Mouse (Mus musculus) stomach, embryonic 14.5 days (tissue): ENCODE data around the gene Cenpb. TPM values are rescaled to one million over a fixed set of nuclear protein-coding genes. Genes with fewer than 3 reads are reported as not detected.

ENCODE experiments used
- ATAC-seq: fragments of 200-750 bp; cut with Nextera tagmentation; 2 replicates; pipeline ENCODE4 v1.8.0; 2017; ENCODE audit warnings: low read depth, moderate TSS enrichment; ENCODE audit not compliant: insufficient number of reproducible peaks, insufficient read depth, low FRiP score
- H3K27ac ChIP-seq: fragments of 300-500 bp; sonication (generic); 2 replicates; pipeline ENCODE4 v1.5.1; 2014; ENCODE audit warnings: mild to moderate bottlenecking, low read length, moderate library complexity, mixed read lengths
- H3K27me3 ChIP-seq: fragments of 300-500 bp; sonication (generic); 2 replicates; pipeline ENCODE4 v1.6.1; 2014; ENCODE audit warnings: low read length, control low read depth, mixed read lengths; ENCODE audit not compliant: control insufficient read depth, insufficient read depth
- H3K36me3 ChIP-seq: fragments of 300-500 bp; sonication (generic); 2 replicates; pipeline ENCODE4 v1.6.1; 2014; ENCODE audit warnings: mild to moderate bottlenecking, control low read depth, low read length, moderate library complexity, mixed read lengths; ENCODE audit not compliant: control insufficient read depth, insufficient read depth
- H3K4me1 ChIP-seq: fragments of 300-500 bp; sonication (generic); 2 replicates; pipeline ENCODE4 v1.6.1; 2014; ENCODE audit warnings: low read length, control low read depth, mixed read lengths; ENCODE audit not compliant: control insufficient read depth, insufficient read depth
- H3K4me2 ChIP-seq: fragments of 300-500 bp; sonication (generic); replicated peaks from 2 replicates; pipeline ENCODE4 v1.6.1; 2014; ENCODE audit warnings: low read depth, low read length, control low read depth
- H3K4me3 ChIP-seq: fragments of 300-500 bp; sonication (generic); 2 replicates; pipeline ENCODE4 v1.5.1; 2014; ENCODE audit warnings: low read depth, low read length, control low read depth
- H3K9ac ChIP-seq: fragments of 300-500 bp; sonication (generic); replicated peaks from 2 replicates; pipeline ENCODE4 v1.6.1; 2014; ENCODE audit warnings: low read depth, mild to moderate bottlenecking, control low read depth, low read length, moderate library complexity, mixed read lengths
- H3K9me3 ChIP-seq: fragments of 300-500 bp; sonication (generic); 2 replicates; pipeline ENCODE4 v1.6.1; 2016; ENCODE audit warnings: low read depth, low read length, control low read depth; ENCODE audit not compliant: control insufficient read depth
- WGBS: fragments of 180-500 bp; shearing (Covaris S2); extraction: QIAGEN DNeasy Blood & Tissue Kit; methylation state at CpG from one replicate; pipeline ENCODE4 v1.1.7; 2014; 5-methylcytosine and 5-hydroxymethylcytosine counted together
- polyA plus RNA-seq: library from polyadenylated mRNA; unstranded; fragments of >200 nt; fragmentation: Nextera tagmentation; extraction: Ambion mirVana; gene quantifications from 2 replicates; pipeline ENCODE4 v1.2.1, GENCODE M21; 2014

Cenpb gene
- polyA plus RNA-seq, 1 experiment from 2014 or later = 9.9 TPM

- 0 out of 2 replicates have a peak, but pooled peaks have one; percentile 24 for ATAC-seq
- H3K4me3 ChIP-seq = no peak overlapping the region
- peaks cover 44% of the 10 kb centered on the region for H3K36me3 ChIP-seq
These were observed 45.0 kb downstream of the Cenpb start for GRCm38 (mm10) chr2:131134826-131135400.

GRCm38 (mm10) chr2:131134381-131134780, 45.5 kb downstream of the Cenpb start:
- ATAC-seq = no peak
- Histone ChIP-seq H3K9me3 (no peaks in the 10 kb centered on the region), H3K4me2 (no peak overlapping the region), H3K9ac (no peak overlapping the region), H3K27ac (peak overlapping the region; percentile 28; the same call in 1 of the 2 replicates), H3K4me3 (no peak overlapping the region), H3K36me3 (peaks cover 43% of the 10 kb centered on the region), H3K27me3 (no peaks in the 10 kb centered on the region), H3K4me1 (peaks cover 2% of the 10 kb centered on the region; the same call in 1 of the 2 replicates)
- WGBS = 60% methylated on average over 1 of the region's 1 CpGs

More at GRCm38 (mm10) chr2:131134826-131135400, 45.0 kb downstream of the Cenpb start:
- 79% methylated on average over 8 of the region's 8 CpGs for WGBS
- no peak overlapping the region for H3K9ac ChIP-seq
- peak overlapping the region; percentile 7; the same call in 1 of the 2 replicates for H3K27ac ChIP-seq
- no peaks in the 10 kb centered on the region for H3K9me3 ChIP-seq
- no peaks in the 10 kb centered on the region for H3K4me1 ChIP-seq
- no peak overlapping the region for H3K4me2 ChIP-seq
- H3K27me3 ChIP-seq = no peaks in the 10 kb centered on the region

DNA sequence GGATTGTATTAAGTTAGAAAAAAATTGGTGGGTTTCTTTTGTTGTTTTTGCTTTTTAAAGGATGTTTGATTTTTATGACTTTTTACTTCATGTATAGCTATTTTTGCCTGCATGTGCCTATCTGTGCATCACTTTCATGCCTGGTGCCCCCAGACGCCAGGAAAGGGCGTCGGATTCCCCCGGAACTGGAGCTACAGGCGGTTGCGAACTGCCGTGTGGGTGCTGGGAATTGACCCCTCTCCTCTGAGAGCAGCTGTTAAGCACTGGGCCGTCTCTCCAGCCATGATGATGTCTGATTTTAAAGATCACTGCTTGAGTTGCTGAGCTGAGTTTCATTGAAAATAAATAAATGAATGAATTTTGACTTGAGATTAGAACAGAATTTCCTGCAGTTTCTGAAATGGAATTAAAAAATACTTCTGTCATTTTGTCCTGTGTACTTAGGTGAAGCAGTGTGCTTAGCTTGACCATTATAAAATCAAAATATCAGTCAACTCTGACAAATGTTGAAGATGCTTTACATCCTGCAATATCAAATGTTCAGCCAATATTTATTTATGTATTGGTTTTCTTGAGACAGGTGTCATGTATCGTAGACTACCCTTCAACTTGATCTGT, 46.8 kb downstream of the Cenpb start, which contains the start of gene Gm11037:
Gm11037 (plus strand) TSS at position 568 of the 618 bp plus-strand sequence.
- whole genome bisulfite sequencing = 79% methylated on average over 9 of the region's 9 CpGs
- ATAC-seq = no peak
- peak within 1 kb of the TSS; percentile 28; the same call in 1 of the 2 replicates for H3K27ac ChIP-seq

DNA sequence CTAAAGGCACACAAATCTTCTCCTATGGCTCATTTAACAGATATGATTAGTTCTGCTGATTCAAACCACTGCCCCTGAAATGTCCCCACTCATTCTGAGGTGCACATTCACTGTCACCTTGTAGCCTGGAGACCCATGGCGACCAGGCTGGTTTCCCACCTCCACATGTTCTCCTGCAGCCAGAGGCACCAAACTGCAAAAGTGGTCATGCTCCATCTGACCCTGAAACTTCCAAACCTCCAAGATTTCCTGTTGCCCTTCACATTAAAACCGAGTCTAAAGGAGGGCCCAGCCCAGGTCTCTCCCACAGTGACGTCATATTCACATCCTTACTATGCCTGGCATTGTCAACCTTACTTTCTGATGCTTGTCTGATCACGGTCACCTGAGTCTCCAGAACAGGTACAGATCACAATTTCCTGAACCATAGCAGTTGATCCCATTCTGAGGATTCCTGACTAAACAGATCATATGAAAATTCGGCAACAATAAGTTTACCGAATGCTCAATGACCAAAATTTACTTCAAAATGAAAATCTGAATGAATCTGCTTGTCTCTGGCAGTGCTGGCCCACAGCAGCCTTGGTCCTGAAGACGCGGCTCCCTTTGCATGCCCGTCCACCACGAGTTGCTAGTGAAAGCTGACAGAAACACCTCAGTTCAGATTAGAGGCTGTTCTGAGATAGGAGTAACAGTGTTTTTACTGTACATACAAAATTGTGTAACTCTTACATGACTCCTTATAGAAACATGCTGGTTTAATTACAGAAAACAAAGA, 47.6 kb downstream of the Cenpb start:
- no peaks in the 10 kb centered on the region for H3K9me3 ChIP-seq
- no peaks in the 10 kb centered on the region for H3K27me3 ChIP-seq
- H3K27ac ChIP-seq = no peak overlapping the region
- WGBS = 86% methylated on average over 10 of the region's 10 CpGs
- ATAC-seq = no peak
- no peak overlapping the region for H3K4me2 ChIP-seq
- H3K36me3 ChIP-seq = peaks cover 23% of the 10 kb centered on the region
- no peak overlapping the region for H3K4me3 ChIP-seq
- H3K9ac ChIP-seq = no peak overlapping the region
- H3K4me1 ChIP-seq = peaks cover 16% of the 10 kb centered on the region

More for the DNA sequence above, 46.8 kb downstream of the Cenpb start, which contains the start of gene Gm11037:
- H3K27me3 ChIP-seq = no peaks in the 10 kb centered on the region
- peaks cover 29% of the 10 kb centered on the region for H3K36me3 ChIP-seq
- no peaks in the 10 kb centered on the region for H3K9me3 ChIP-seq
- no peak within 1 kb of the TSS for H3K4me2 ChIP-seq
- no peak within 1 kb of the TSS for H3K4me3 ChIP-seq
- no peak within 1 kb of the TSS for H3K9ac ChIP-seq
- peaks cover 14% of the 10 kb centered on the region for H3K4me1 ChIP-seq

- no peak overlapping the region for H3K9ac ChIP-seq
- no peaks in the 10 kb centered on the region for H3K27me3 ChIP-seq
- no peaks in the 10 kb centered on the region for H3K9me3 ChIP-seq
- H3K4me1 ChIP-seq = peaks cover 23% of the 10 kb centered on the region
- H3K4me2 ChIP-seq = no peak overlapping the region
- peaks cover 17% of the 10 kb centered on the region for H3K36me3 ChIP-seq
- WGBS = 82% methylated on average over 2 of the region's 2 CpGs
- H3K4me3 ChIP-seq = no peak overlapping the region
- ATAC-seq = no peak
- H3K27ac ChIP-seq = no peak overlapping the region
These were observed 49.0 kb downstream of the Cenpb start for GRCm38 (mm10) chr2:131130849-131131248.

DNA sequence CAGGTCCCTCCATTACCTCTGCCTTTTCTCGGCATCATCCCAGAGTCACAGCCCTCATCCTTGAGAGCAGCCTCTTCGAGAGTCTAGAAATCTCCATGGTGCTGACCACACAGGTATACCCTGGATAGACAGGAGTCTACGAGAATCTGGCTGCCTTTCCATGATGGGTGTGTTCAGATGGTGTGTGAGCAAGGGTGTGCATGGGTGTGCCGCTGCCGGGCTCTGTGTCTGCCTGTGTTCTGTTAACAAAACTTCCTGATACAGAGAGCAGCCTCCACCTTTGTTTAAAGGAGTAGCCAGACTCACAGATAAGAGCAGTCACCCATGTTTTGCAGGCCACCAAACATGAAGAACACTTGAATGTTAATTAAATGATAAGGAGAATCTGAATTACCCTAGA, 50.0 kb downstream of the Cenpb start:
- no peak for ATAC-seq
- 61% methylated on average over 5 of the region's 5 CpGs for WGBS
- peaks cover 23% of the 10 kb centered on the region for H3K4me1 ChIP-seq

GRCm38 (mm10) chr2:131128636-131129157, 51.2 kb downstream of the Cenpb start:
- Histone ChIP-seq H3K9me3 (no peaks in the 10 kb centered on the region), H3K4me1 (peaks cover 23% of the 10 kb centered on the region), H3K9ac (no peak overlapping the region), H3K4me2 (peak overlapping the region; percentile 64), H3K27ac (no peak overlapping the region), H3K27me3 (no peaks in the 10 kb centered on the region), H3K4me3 (peak overlapping the region; percentile 50), H3K36me3 (peaks cover 4% of the 10 kb centered on the region)
- ATAC-seq = no peak
- 78% methylated on average over 3 of the region's 3 CpGs for WGBS

More for the DNA sequence above, 50.0 kb downstream of the Cenpb start:
- Histone ChIP-seq H3K4me3 (no peak overlapping the region), H3K4me2 (0 out of 2 replicates have a peak overlapping the region, but pooled peaks have one; percentile 6), H3K27me3 (no peaks in the 10 kb centered on the region), H3K9me3 (no peaks in the 10 kb centered on the region), H3K27ac (no peak overlapping the region), H3K36me3 (peaks cover 11% of the 10 kb centered on the region), H3K9ac (no peak overlapping the region)

GRCm38 (mm10) chr2:131128211-131128610, 51.7 kb downstream of the Cenpb start:
- Histone ChIP-seq H3K27ac (no peak overlapping the region), H3K4me2 (peak overlapping the region; percentile 64)

More at GRCm38 (mm10) chr2:131128211-131128610, 51.7 kb downstream of the Cenpb start:
- H3K9ac ChIP-seq = peak overlapping the region; percentile 69; the same call in 1 of the 2 replicates
- H3K27me3 ChIP-seq = no peaks in the 10 kb centered on the region
- peak overlapping the region; percentile 50 for H3K4me3 ChIP-seq
- ATAC-seq = no peak
- H3K4me1 ChIP-seq = peaks cover 23% of the 10 kb centered on the region
- 74% methylated on average over 5 of the region's 5 CpGs for whole genome bisulfite sequencing
- H3K9me3 ChIP-seq = no peaks in the 10 kb centered on the region
- H3K36me3 ChIP-seq = peaks cover 4% of the 10 kb centered on the region
